Mouse (Mus musculus) stomach, embryonic 16.5 days (tissue): ENCODE measurements around the gene Cachd1. TPM values are rescaled to one million over a fixed set of nuclear protein-coding genes. Genes with fewer than 3 reads are reported as not detected.

Experiments used
- ATAC-seq: fragments of 200-750 bp; cut with Nextera tagmentation; 2 replicates; pipeline ENCODE4 v1.8.0; 2017; ENCODE audit warnings: moderate number of reproducible peaks, moderate TSS enrichment; ENCODE audit not compliant: insufficient read depth, low FRiP score
- H3K27ac ChIP-seq: fragments of 300-500 bp; sonication (generic); 2 replicates; pipeline ENCODE4 v1.5.1; 2014; ENCODE audit warnings: low read length
- H3K27me3 ChIP-seq: fragments of 300-500 bp; sonication (generic); 2 replicates; pipeline ENCODE4 v1.6.1; 2014; ENCODE audit warnings: low read length, control low read depth, mixed read lengths; ENCODE audit not compliant: control insufficient read depth, insufficient read depth
- H3K36me3 ChIP-seq: fragments of 300-500 bp; sonication (generic); 2 replicates; pipeline ENCODE4 v1.6.1; 2014; ENCODE audit warnings: low read length; ENCODE audit not compliant: control insufficient read depth, insufficient read depth
- H3K4me1 ChIP-seq: fragments of 300-500 bp; sonication (generic); 2 replicates; pipeline ENCODE4 v1.6.1; 2014; ENCODE audit warnings: low read length, control low read depth, mixed read lengths; ENCODE audit not compliant: control insufficient read depth, insufficient read depth
- H3K4me2 ChIP-seq: fragments of 300-500 bp; sonication (generic); 2 replicates; pipeline ENCODE4 v1.6.1; 2014; ENCODE audit warnings: low read depth, low read length, mixed read lengths
- H3K4me3 ChIP-seq: fragments of 300-500 bp; sonication (generic); replicated peaks from 2 replicates; pipeline ENCODE4 v1.5.1; 2014; ENCODE audit warnings: mild to moderate bottlenecking, low read length
- H3K9ac ChIP-seq: fragments of 300-500 bp; sonication (generic); 2 replicates; pipeline ENCODE4 v1.6.1; 2014; ENCODE audit warnings: low read length
- H3K9me3 ChIP-seq: fragments of 300-500 bp; sonication (generic); replicated peaks from 2 replicates; pipeline ENCODE4 v1.6.1; 2016; ENCODE audit warnings: low read length, control low read depth; ENCODE audit not compliant: control insufficient read depth
- WGBS: fragments of 180-500 bp; shearing (Covaris S2); extraction: QIAGEN DNeasy Blood & Tissue Kit; methylation state at CpG from one replicate; pipeline ENCODE4 v1.1.7; 2014; 5-methylcytosine and 5-hydroxymethylcytosine counted together
- polyA plus RNA-seq: library from polyadenylated mRNA; unstranded; fragments of >200 nt; fragmentation: Nextera tagmentation; extraction: Ambion mirVana; gene quantifications from 2 replicates; pipeline ENCODE4 v1.2.1, GENCODE M21; 2015

Cachd1 gene
- polyA plus RNA-seq, 1 experiment from 2014 or later: 7.2 TPM

GRCm38 (mm10) chr4:100945171-100945899 is 168.9 kb downstream of the Cachd1 start:
- 82% methylated on average over 13 of the region's 13 CpGs for WGBS
- Histone ChIP-seq H3K4me2 (no peak overlapping the region), H3K4me1 (no peaks in the 10 kb centered on the region), H3K27me3 (no peaks in the 10 kb centered on the region), H3K36me3 (0 out of 2 replicates have a peak, but pooled peaks cover 4% of the 10 kb centered on the region), H3K27ac (no peak overlapping the region), H3K9ac (no peak overlapping the region), H3K9me3 (no peaks in the 10 kb centered on the region), H3K4me3 (no peak overlapping the region)
- no peak for ATAC-seq

- H3K36me3 ChIP-seq: peaks cover 13% of the 10 kb centered on the region
- 75% methylated on average over 17 of the region's 17 CpGs for WGBS
- H3K9ac ChIP-seq: no peak overlapping the region
- no peak overlapping the region for H3K4me2 ChIP-seq
- H3K27ac ChIP-seq: no peak overlapping the region; the same call in 1 of the 2 replicates
- H3K4me1 ChIP-seq: no peaks in the 10 kb centered on the region
- no peaks in the 10 kb centered on the region for H3K27me3 ChIP-seq
- no peaks in the 10 kb centered on the region for H3K9me3 ChIP-seq
- no peak for ATAC-seq
- H3K4me3 ChIP-seq: no peak overlapping the region
Observed at GRCm38 (mm10) chr4:100948494-100949425, 172.3 kb downstream of the Cachd1 start.

GRCm38 (mm10) chr4:100950316-100950715 is 173.8 kb downstream of the Cachd1 start:
- H3K9me3 ChIP-seq: no peaks in the 10 kb centered on the region
- H3K27ac ChIP-seq: peak overlapping the region; percentile 33; the same call in 1 of the 2 replicates
- WGBS: 62% methylated on average over 5 of the region's 5 CpGs
- H3K4me3 ChIP-seq: no peak overlapping the region
- H3K27me3 ChIP-seq: no peaks in the 10 kb centered on the region
- no peaks in the 10 kb centered on the region for H3K4me1 ChIP-seq
- no peak overlapping the region for H3K4me2 ChIP-seq
- peak; percentile 37; the same call in 1 of the 2 replicates for ATAC-seq
- H3K9ac ChIP-seq: no peak overlapping the region
- peaks cover 13% of the 10 kb centered on the region for H3K36me3 ChIP-seq

- 88% methylated on average over 8 of the region's 8 CpGs for WGBS
Observed at GRCm38 (mm10) chr4:100951876-100952275, 175.4 kb downstream of the Cachd1 start.

GRCm38 (mm10) chr4:100963341-100963740 is 186.9 kb downstream of the Cachd1 start:
- Histone ChIP-seq H3K27me3 (no peaks in the 10 kb centered on the region), H3K27ac (no peak overlapping the region), H3K9ac (no peak overlapping the region), H3K4me3 (no peak overlapping the region), H3K4me1 (no peaks in the 10 kb centered on the region), H3K9me3 (no peaks in the 10 kb centered on the region), H3K4me2 (no peak overlapping the region), H3K36me3 (peaks cover 21% of the 10 kb centered on the region)
- 56% methylated on average over 1 of the region's 1 CpGs for WGBS
- ATAC-seq: no peak

More at GRCm38 (mm10) chr4:100951876-100952275, 175.4 kb downstream of the Cachd1 start:
- Histone ChIP-seq H3K27me3 (no peaks in the 10 kb centered on the region), H3K9ac (no peak overlapping the region), H3K27ac (no peak overlapping the region; the same call in 1 of the 2 replicates), H3K4me3 (no peak overlapping the region), H3K36me3 (peaks cover 13% of the 10 kb centered on the region), H3K9me3 (no peaks in the 10 kb centered on the region), H3K4me2 (no peak overlapping the region), H3K4me1 (no peaks in the 10 kb centered on the region)
- no peak for ATAC-seq

GRCm38 (mm10) chr4:100963796-100964195 is 187.3 kb downstream of the Cachd1 start:
- Histone ChIP-seq H3K36me3 (peaks cover 23% of the 10 kb centered on the region), H3K4me1 (no peaks in the 10 kb centered on the region), H3K9me3 (no peaks in the 10 kb centered on the region), H3K27me3 (no peaks in the 10 kb centered on the region), H3K27ac (no peak overlapping the region), H3K4me2 (no peak overlapping the region), H3K4me3 (no peak overlapping the region), H3K9ac (no peak overlapping the region)
- 84% methylated on average over 8 of the region's 8 CpGs for WGBS
- no peak for ATAC-seq

- peaks cover 20% of the 10 kb centered on the region for H3K36me3 ChIP-seq
- H3K9ac ChIP-seq: no peak overlapping the region
- no peak overlapping the region for H3K27ac ChIP-seq
- no peak overlapping the region for H3K4me2 ChIP-seq
- no peaks in the 10 kb centered on the region for H3K9me3 ChIP-seq
- H3K27me3 ChIP-seq: no peaks in the 10 kb centered on the region
- no peak for ATAC-seq
- H3K4me3 ChIP-seq: no peak overlapping the region
- no peaks in the 10 kb centered on the region for H3K4me1 ChIP-seq
- 69% methylated on average over 19 of the region's 19 CpGs for WGBS
Observed at GRCm38 (mm10) chr4:100967703-100968392, 191.4 kb downstream of the Cachd1 start.

GRCm38 (mm10) chr4:100973641-100974454 is 197.4 kb downstream of the Cachd1 start:
- no peaks in the 10 kb centered on the region for H3K27me3 ChIP-seq

More at GRCm38 (mm10) chr4:100973641-100974454, 197.4 kb downstream of the Cachd1 start:
- Histone ChIP-seq H3K4me1 (no peaks in the 10 kb centered on the region), H3K27ac (no peak overlapping the region), H3K9me3 (no peaks in the 10 kb centered on the region), H3K4me2 (no peak overlapping the region), H3K36me3 (peaks cover 14% of the 10 kb centered on the region; the same call in 1 of the 2 replicates), H3K4me3 (no peak overlapping the region), H3K9ac (no peak overlapping the region)
- ATAC-seq: no peak
- 88% methylated on average over 16 of the region's 16 CpGs for WGBS
